Mouse (Mus musculus): Measurements from ENCODE around the gene Auts2. TPM values are rescaled to one million over a fixed set of nuclear protein-coding genes. Genes with fewer than 3 reads are reported as not detected.

Gene Auts2
- polyA plus RNA-seq, 1 experiment from 2014 or later: 0.03 TPM

DNA sequence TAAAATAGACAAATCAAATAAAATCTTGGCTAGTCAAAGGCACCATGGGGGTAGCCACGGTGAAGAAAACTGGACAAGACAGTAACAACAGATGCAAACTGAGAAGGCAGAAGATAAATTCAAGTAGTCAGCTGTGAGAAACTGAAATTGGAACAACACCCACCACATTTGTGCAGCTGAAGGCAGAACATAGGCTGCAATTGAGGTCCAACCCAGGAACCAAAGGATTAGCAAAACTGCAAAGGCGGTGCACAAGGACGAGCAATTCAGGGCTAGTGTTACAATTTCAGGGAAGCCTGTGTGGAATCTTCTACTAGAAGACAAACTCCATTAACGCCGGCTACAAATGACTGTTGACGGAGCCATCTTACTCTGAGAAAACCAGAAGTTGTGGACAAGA is 550.9 kb downstream of the Auts2 start:
- no peaks in the 10 kb centered on the region for H3K79me2 ChIP-seq (ENCODE audit: inconsistent target)
- no peak overlapping the region for H3K27ac ChIP-seq
- H3K36me3 ChIP-seq (ENCODE audit: inconsistent target): no peaks in the 10 kb centered on the region
- 96% methylated on average over 6 of the region's 6 CpGs for WGBS (ENCODE audit: missing documents)
- H3K4me3 ChIP-seq (ENCODE audit: inconsistent target): no peak overlapping the region

GRCm38 (mm10) chr5:131990532-131990931 is 552.6 kb downstream of the Auts2 start:
- Histone ChIP-seq H3K79me2 (ENCODE audit: inconsistent target) (no peaks in the 10 kb centered on the region), H3K4me3 (ENCODE audit: inconsistent target) (no peak overlapping the region), H3K36me3 (ENCODE audit: inconsistent target) (no peaks in the 10 kb centered on the region), H3K27ac (no peak overlapping the region)
- 67% methylated on average over 1 of the region's 1 CpGs for WGBS (ENCODE audit: missing documents)

GRCm38 (mm10) chr5:131981451-131981850 is 561.7 kb downstream of the Auts2 start:
- H3K27ac ChIP-seq: no peak overlapping the region
- WGBS (ENCODE audit: missing documents): 92% methylated on average over 3 of the region's 3 CpGs
- H3K79me2 ChIP-seq (ENCODE audit: inconsistent target): no peaks in the 10 kb centered on the region
- H3K36me3 ChIP-seq (ENCODE audit: inconsistent target): no peaks in the 10 kb centered on the region
- H3K4me3 ChIP-seq (ENCODE audit: inconsistent target): no peak overlapping the region

DNA sequence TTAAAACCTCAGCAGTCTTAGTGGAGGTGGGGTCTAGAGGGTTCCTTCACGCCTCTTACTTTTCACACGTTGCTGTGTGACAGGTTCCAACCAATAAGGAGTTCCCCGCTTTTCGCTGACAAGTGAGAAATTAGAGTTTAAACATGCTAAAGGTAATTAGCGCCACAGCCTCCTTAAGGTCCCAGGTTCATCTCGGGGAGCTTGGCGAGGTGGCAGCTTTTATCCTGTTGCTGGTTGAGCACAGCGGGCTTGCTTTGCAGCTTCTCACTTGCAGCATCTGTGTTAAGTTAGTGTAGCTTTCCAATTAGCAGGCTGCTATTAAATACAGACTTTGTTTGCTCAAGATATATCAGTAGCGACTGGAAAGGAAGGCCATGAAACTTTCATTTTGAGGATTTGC is 564.2 kb downstream of the Auts2 start:
- no peak overlapping the region for H3K27ac ChIP-seq
- no peak overlapping the region for H3K4me3 ChIP-seq (ENCODE audit: inconsistent target)
- H3K79me2 ChIP-seq (ENCODE audit: inconsistent target): no peaks in the 10 kb centered on the region
- no peaks in the 10 kb centered on the region for H3K36me3 ChIP-seq (ENCODE audit: inconsistent target)
- WGBS (ENCODE audit: missing documents): 92% methylated on average over 9 of the region's 9 CpGs

GRCm38 (mm10) chr5:131977497-131977896 is 565.6 kb downstream of the Auts2 start:
- no peak overlapping the region for H3K27ac ChIP-seq
- H3K36me3 ChIP-seq (ENCODE audit: inconsistent target): no peaks in the 10 kb centered on the region
- H3K79me2 ChIP-seq (ENCODE audit: inconsistent target): no peaks in the 10 kb centered on the region
- WGBS (ENCODE audit: missing documents): 74% methylated on average over 3 of the region's 3 CpGs
- no peak overlapping the region for H3K4me3 ChIP-seq (ENCODE audit: inconsistent target)

DNA sequence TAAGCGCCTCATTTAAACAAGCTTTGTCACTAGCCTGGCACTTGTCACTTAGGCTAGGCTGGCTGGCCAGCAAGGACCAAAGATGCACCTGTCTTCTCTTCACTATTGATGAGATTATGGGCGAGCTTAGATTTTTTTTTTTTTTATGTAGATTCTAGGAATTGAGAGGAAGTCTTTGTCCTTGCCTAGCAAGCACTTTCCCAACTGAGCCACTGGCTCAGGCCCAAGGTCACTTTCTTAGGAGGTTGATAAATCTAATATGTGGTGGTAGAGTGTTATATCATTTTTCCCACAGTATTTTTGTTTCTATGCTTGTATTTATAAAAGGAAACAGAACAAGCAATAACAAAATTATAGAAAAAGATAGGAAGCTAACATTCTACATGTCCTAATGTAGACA is 571.2 kb downstream of the Auts2 start:
- H3K36me3 ChIP-seq (ENCODE audit: inconsistent target): no peaks in the 10 kb centered on the region
- 71% methylated on average over 2 of the region's 2 CpGs for WGBS (ENCODE audit: missing documents)
- no peak overlapping the region for H3K27ac ChIP-seq

GRCm38 (mm10) chr5:131965499-131965898 is 577.6 kb downstream of the Auts2 start:
- H3K27ac ChIP-seq: no peak overlapping the region
- 93% methylated on average over 6 of the region's 6 CpGs for WGBS (ENCODE audit: missing documents)

More for the DNA sequence above, 571.2 kb downstream of the Auts2 start:
- Histone ChIP-seq H3K4me3 (ENCODE audit: inconsistent target) (no peak overlapping the region), H3K79me2 (ENCODE audit: inconsistent target) (no peaks in the 10 kb centered on the region)

DNA sequence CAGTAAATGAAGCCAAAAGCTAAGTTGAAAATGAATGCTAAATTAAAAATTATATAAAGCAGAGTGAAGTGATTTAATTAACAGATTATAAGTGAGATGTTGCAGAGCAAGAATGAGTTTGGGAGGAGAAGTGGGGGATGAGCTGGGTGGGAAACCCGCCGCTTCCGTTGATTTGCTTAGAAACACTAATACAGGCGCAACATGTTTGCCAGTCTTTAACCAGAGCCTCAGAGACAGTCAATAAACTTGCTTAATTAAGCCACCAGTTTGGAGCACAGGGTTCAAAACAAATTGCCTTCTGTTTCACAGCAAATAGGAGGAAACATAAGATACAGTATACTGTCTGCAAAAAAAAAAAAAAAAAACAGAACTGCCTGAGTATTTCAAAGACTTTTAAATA is 579.6 kb downstream of the Auts2 start:
- no peak overlapping the region for H3K27ac ChIP-seq
- no peak overlapping the region for H3K4me3 ChIP-seq (ENCODE audit: inconsistent target)
- 100% methylated on average over 4 of the region's 4 CpGs for WGBS (ENCODE audit: missing documents)
- H3K79me2 ChIP-seq (ENCODE audit: inconsistent target): no peaks in the 10 kb centered on the region
- H3K36me3 ChIP-seq (ENCODE audit: inconsistent target): no peaks in the 10 kb centered on the region

More at GRCm38 (mm10) chr5:131965499-131965898, 577.6 kb downstream of the Auts2 start:
- Histone ChIP-seq H3K36me3 (ENCODE audit: inconsistent target) (no peaks in the 10 kb centered on the region), H3K4me3 (ENCODE audit: inconsistent target) (no peak overlapping the region), H3K79me2 (ENCODE audit: inconsistent target) (no peaks in the 10 kb centered on the region)

- WGBS (ENCODE audit: missing documents): 10% methylated on average over 2 of the region's 2 CpGs
- Histone ChIP-seq H3K36me3 (ENCODE audit: inconsistent target) (no peaks in the 10 kb centered on the region), H3K27ac (0 out of 2 replicates have a peak overlapping the region, but pooled peaks have one; percentile 7), H3K79me2 (ENCODE audit: inconsistent target) (no peaks in the 10 kb centered on the region), H3K4me3 (ENCODE audit: inconsistent target) (no peak overlapping the region)
Observed at GRCm38 (mm10) chr5:131961859-131962258, 581.3 kb downstream of the Auts2 start.

GRCm38 (mm10) chr5:131960432-131960831 is 582.7 kb downstream of the Auts2 start:
- H3K4me3 ChIP-seq (ENCODE audit: inconsistent target): no peak overlapping the region
- no peaks in the 10 kb centered on the region for H3K79me2 ChIP-seq (ENCODE audit: inconsistent target)
- no peaks in the 10 kb centered on the region for H3K36me3 ChIP-seq (ENCODE audit: inconsistent target)
- no peak overlapping the region for H3K27ac ChIP-seq

DNA sequence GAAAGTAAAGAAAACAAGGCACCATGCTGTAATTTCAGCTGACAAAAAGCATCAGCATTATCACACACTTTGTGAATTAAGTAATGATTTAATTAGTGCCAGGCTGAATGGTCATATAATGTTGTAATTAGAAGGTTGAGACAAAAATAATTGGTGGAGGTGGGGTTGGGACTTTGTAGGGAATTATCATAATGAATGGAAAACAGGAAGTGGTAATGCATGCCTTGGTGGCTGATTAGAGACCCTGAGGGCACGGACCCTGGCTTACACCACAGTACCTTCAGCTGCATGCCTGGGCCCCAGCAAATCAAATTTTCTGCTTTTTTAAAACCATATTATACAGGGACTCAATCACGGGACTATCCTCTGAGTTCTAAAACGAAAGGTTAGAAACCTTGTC is 586.1 kb downstream of the Auts2 start:
- Histone ChIP-seq H3K36me3 (ENCODE audit: inconsistent target) (no peaks in the 10 kb centered on the region), H3K4me3 (ENCODE audit: inconsistent target) (no peak overlapping the region), H3K79me2 (ENCODE audit: inconsistent target) (no peaks in the 10 kb centered on the region), H3K27ac (no peak overlapping the region)
- WGBS (ENCODE audit: missing documents): 50% methylated on average over 3 of the region's 3 CpGs

DNA sequence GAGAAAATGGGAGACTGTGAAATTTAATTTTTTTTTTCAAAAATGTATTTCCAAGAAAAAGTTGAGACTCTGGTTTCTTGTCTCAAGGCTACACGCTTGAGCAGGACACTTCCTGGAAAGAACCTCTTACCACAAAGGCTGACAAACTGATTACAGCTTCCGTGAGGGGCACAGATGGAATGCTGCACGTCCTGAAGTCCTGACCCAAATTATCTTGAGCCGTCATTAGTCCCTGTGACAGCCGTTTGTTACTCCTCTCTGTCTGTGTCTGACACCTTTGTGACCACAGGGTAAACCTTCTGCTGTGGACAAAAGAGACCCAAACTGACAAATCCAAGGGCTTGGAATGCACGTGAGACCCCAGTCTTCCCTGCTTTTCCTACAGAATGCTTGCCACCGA is 587.1 kb downstream of the Auts2 start:
- no peaks in the 10 kb centered on the region for H3K79me2 ChIP-seq (ENCODE audit: inconsistent target)
- H3K27ac ChIP-seq: no peak overlapping the region
- 42% methylated on average over 7 of the region's 7 CpGs for WGBS (ENCODE audit: missing documents)
- H3K4me3 ChIP-seq (ENCODE audit: inconsistent target): no peak overlapping the region
- H3K36me3 ChIP-seq (ENCODE audit: inconsistent target): no peaks in the 10 kb centered on the region

DNA sequence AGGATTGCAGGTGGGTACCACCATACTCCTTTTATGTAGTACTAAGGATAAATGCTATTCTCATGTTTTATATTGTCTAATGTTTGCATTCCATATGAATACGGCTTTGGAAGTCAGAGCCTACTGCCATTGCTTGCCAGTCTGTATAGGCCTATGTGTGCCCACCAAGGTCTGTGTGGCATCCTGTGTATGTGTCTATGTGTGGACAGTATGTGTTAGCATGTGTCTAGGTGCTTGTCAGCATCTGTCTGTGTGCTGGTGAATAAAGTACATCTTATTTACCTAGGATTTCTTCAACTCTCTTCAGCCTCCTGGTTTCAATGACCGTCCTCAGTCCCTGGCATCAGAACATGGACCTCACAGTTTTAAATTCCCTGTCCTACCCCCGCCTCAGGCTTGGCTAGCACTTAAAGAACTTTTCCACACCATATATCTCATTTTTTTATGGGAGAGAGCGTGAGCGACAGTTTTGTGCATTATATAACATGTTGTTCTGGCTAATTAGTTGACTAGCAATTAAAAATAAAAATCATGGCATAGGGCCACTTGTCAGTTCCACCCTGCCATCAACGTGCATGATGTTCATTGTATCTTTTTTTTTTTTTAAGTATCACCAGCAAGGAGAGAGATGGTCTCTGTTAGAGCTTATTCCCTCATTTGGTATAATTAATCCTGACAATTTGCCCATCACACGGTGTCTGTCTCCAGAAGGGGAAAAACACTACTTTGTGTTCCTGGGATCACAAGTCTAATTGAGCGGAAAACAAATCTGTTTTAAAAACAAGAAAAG is 587.7 kb downstream of the Auts2 start:
- Histone ChIP-seq H3K79me2 (ENCODE audit: inconsistent target) (no peaks in the 10 kb centered on the region), H3K36me3 (ENCODE audit: inconsistent target) (no peaks in the 10 kb centered on the region), H3K27ac (no peak overlapping the region), H3K4me3 (ENCODE audit: inconsistent target) (no peak overlapping the region)
- WGBS (ENCODE audit: missing documents): 92% methylated on average over 8 of the region's 8 CpGs

- no peak overlapping the region for H3K4me3 ChIP-seq (ENCODE audit: inconsistent target)
Observed at GRCm38 (mm10) chr5:131948571-131949151, 594.5 kb downstream of the Auts2 start.

GRCm38 (mm10) chr5:131946801-131947200 is 596.3 kb downstream of the Auts2 start:
- H3K36me3 ChIP-seq (ENCODE audit: inconsistent target): no peaks in the 10 kb centered on the region
- H3K27ac ChIP-seq: no peak overlapping the region
- H3K4me3 ChIP-seq (ENCODE audit: inconsistent target): no peak overlapping the region
- WGBS (ENCODE audit: missing documents): 91% methylated on average over 5 of the region's 5 CpGs
- H3K79me2 ChIP-seq (ENCODE audit: inconsistent target): no peaks in the 10 kb centered on the region

More at GRCm38 (mm10) chr5:131948571-131949151, 594.5 kb downstream of the Auts2 start:
- H3K27ac ChIP-seq: no peak overlapping the region
- 90% methylated on average over 7 of the region's 7 CpGs for WGBS (ENCODE audit: missing documents)
- H3K79me2 ChIP-seq (ENCODE audit: inconsistent target): no peaks in the 10 kb centered on the region
- no peaks in the 10 kb centered on the region for H3K36me3 ChIP-seq (ENCODE audit: inconsistent target)
